Mouse (Mus musculus) small intestine, adult 2 months (tissue): ENCODE results near the gene Cryzl2. TPM values are rescaled to one million over a fixed set of nuclear protein-coding genes. Genes with fewer than 3 reads are reported as not detected.
A peak's percentile ranks its signal among the peaks of the same experiment; 100 is the strongest.

Experiments
- H3K27ac ChIP-seq: fragments of 200-500 bp; 2 replicates; pipeline ENCODE4 v1.5.1; 2012; ENCODE audit warnings: low read depth, low read length, control low read depth, inconsistent platforms; ENCODE audit not compliant: insufficient read depth
- H3K27me3 ChIP-seq: fragments of 200-500 bp; 2 replicates; pipeline ENCODE4 v1.6.1; 2012; ENCODE audit warnings: mild to moderate bottlenecking, moderate library complexity, low read length, inconsistent platforms; ENCODE audit not compliant: control insufficient read depth, insufficient read depth
- H3K36me3 ChIP-seq: fragments of 200-500 bp; 2 replicates; pipeline ENCODE4 v1.6.1; 2012; ENCODE audit warnings: mild to moderate bottlenecking, low read length, control low read depth, inconsistent platforms; ENCODE audit not compliant: control insufficient read depth, insufficient read depth
- H3K4me1 ChIP-seq: fragments of 200-500 bp; 2 replicates; pipeline ENCODE4 v1.6.1; 2012; ENCODE audit warnings: low read length, inconsistent platforms, mixed read lengths; ENCODE audit not compliant: control insufficient read depth, insufficient read depth, insufficient read length
- H3K4me3 ChIP-seq: fragments of 200-500 bp; 2 replicates; pipeline ENCODE4 v1.5.1; 2012; ENCODE audit warnings: low read depth, mild to moderate bottlenecking, control low read depth, inconsistent platforms, low read length, moderate library complexity
- CTCF ChIP-seq: fragments of 200-500 bp; IDR thresholded peaks from 2 replicates; pipeline ENCODE4 v1.5.1; 2012; ENCODE audit warnings: low read depth, mild to moderate bottlenecking, control low read depth, inconsistent platforms, low read length, moderate library complexity, mixed read lengths; ENCODE audit not compliant: insufficient replicate concordance, insufficient read length; ENCODE audit errors: extremely low read depth
- POLR2A ChIP-seq: fragments of 200-500 bp; IDR thresholded peaks from 2 replicates; pipeline ENCODE4 v1.6.1; 2012; ENCODE audit warnings: low read depth, mild to moderate bottlenecking, control low read depth, inconsistent platforms, low read length, moderate library complexity
- whole genome bisulfite sequencing: fragments of 180-500 bp; shearing (Covaris S2); methylation state at CpG from one replicate; pipeline ENCODE4 v1.1.7; 2018; 5-methylcytosine and 5-hydroxymethylcytosine counted together
- polyA plus RNA-seq: library from polyadenylated mRNA; depleted of rRNA; stranded (reverse); fragments of >200 nt; gene quantifications from 2 replicates; pipeline ENCODE4 v1.2.3, GENCODE M21; 2012

Gene Cryzl2
- polyA plus RNA-seq, 1 experiment: 2.4 TPM

DNA sequence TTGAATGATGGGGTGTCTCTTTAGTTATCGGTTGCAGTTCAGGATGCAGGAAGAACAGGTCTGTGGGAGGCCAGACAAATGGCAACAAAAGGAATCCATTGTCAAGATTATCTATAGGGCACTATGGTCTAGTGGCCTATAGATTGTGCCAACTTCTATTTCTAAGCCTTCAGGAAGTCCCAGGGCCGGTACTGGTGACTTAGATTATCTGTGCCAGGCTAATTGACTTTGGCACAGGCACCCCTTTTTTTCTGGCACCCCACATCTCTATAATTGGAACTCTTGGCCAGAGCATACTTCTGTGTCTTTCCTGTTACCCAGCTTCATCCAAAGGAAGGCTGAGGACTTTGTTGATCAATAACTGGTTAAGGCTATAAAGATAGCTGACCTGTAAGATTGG is 61.0 kb downstream of the Cryzl2 start:
- H3K27ac ChIP-seq: peak overlapping the region; percentile 31; the same call in 1 of the 2 replicates
- WGBS: 22% methylated on average over 2 of the region's 2 CpGs
- H3K4me1 ChIP-seq: peaks cover 7% of the 10 kb centered on the region; the same call in 1 of the 2 replicates
- H3K27me3 ChIP-seq: no peaks in the 10 kb centered on the region
- TF ChIP-seq POLR2A (no peak), CTCF (no peak)
- no peaks in the 10 kb centered on the region for H3K36me3 ChIP-seq
- H3K4me3 ChIP-seq: no peak overlapping the region

GRCm38 (mm10) chr1:157522322-157522721 is 63.9 kb downstream of the Cryzl2 start:
- Histone ChIP-seq H3K27me3 (no peaks in the 10 kb centered on the region), H3K27ac (no peak overlapping the region), H3K36me3 (no peaks in the 10 kb centered on the region), H3K4me1 (peaks cover 14% of the 10 kb centered on the region), H3K4me3 (no peak overlapping the region)
- TF ChIP-seq CTCF: no peak
- no peak for TF ChIP-seq POLR2A
- WGBS: 97% methylated on average over 5 of the region's 5 CpGs

GRCm38 (mm10) chr1:157524775-157525174 is 66.4 kb downstream of the Cryzl2 start:
- TF ChIP-seq CTCF: no peak
- TF ChIP-seq POLR2A: no peak

DNA sequence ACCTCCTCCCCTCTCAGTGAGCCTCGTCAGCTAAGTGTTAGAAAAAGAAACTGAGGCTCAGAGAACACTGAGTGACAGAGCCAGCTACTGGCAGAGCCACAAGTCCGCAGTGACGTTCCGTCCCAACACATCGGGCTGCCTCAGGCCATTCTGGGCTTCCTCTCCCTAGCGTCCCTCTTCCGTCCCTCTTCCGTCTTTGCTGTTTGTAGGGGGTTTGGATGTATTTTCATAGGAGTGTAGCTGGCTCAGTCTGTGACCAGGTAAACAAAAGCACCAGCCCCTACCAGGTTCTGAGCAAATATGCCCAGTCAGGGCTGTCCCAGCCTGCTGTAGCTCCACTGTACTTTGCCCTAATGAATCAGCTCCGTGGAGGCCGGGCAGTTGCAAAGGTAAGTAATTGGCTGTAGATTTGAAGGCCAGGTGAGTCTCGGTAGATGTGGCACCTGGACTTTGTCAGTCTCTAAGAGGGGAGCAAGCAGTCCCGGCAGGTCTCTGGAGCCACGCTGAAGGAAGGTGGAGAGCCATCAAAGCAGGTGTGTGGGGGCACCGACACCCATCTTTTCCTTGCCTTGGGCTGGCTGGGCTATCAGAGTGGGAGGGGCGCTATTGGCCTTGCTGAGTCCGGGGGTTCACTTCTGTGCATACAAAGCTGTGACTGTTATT is 67.4 kb downstream of the Cryzl2 start:
- Histone ChIP-seq H3K4me1 (peaks cover 9% of the 10 kb centered on the region), H3K4me3 (peak overlapping the region; percentile 69), H3K36me3 (peaks cover 13% of the 10 kb centered on the region), H3K27ac (peak overlapping the region; percentile 96), H3K27me3 (no peaks in the 10 kb centered on the region)
- no peak for TF ChIP-seq CTCF
- TF ChIP-seq POLR2A: peak; percentile 86
- WGBS: 33% methylated on average over 16 of the region's 16 CpGs

More at GRCm38 (mm10) chr1:157524775-157525174, 66.4 kb downstream of the Cryzl2 start:
- Histone ChIP-seq H3K4me1 (peaks cover 9% of the 10 kb centered on the region), H3K4me3 (no peak overlapping the region), H3K27me3 (no peaks in the 10 kb centered on the region), H3K36me3 (peaks cover 5% of the 10 kb centered on the region), H3K27ac (no peak overlapping the region)
- WGBS: 26% methylated on average over 7 of the region's 7 CpGs

DNA sequence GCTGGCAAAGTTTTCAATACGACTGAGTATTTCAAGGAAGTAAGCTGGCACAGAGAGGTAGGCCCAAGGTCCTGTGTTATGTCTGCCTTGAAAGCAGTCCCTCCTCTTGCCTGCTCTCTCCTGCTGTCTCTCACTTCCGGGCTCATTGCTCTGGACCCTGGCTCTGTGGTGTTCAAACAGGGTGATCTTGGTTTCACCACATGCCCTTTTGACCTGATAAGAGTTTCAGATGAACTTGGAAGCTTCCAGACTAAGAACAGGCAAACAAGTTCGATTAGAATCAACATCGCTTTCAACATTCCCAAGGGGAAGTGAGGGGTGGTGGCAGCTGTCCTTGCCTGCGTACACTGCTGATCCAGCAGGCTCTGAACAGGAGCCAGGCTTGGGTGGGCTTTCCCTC is 68.2 kb downstream of the Cryzl2 start:
- Histone ChIP-seq H3K27me3 (no peaks in the 10 kb centered on the region), H3K36me3 (peaks cover 16% of the 10 kb centered on the region), H3K4me1 (peaks cover 9% of the 10 kb centered on the region), H3K27ac (peak overlapping the region; percentile 96), H3K4me3 (peak overlapping the region; percentile 64)
- peak; percentile 29; the same call in 1 of the 2 replicates for TF ChIP-seq POLR2A
- TF ChIP-seq CTCF: no peak
- WGBS: 10% methylated on average over 5 of the region's 5 CpGs

DNA sequence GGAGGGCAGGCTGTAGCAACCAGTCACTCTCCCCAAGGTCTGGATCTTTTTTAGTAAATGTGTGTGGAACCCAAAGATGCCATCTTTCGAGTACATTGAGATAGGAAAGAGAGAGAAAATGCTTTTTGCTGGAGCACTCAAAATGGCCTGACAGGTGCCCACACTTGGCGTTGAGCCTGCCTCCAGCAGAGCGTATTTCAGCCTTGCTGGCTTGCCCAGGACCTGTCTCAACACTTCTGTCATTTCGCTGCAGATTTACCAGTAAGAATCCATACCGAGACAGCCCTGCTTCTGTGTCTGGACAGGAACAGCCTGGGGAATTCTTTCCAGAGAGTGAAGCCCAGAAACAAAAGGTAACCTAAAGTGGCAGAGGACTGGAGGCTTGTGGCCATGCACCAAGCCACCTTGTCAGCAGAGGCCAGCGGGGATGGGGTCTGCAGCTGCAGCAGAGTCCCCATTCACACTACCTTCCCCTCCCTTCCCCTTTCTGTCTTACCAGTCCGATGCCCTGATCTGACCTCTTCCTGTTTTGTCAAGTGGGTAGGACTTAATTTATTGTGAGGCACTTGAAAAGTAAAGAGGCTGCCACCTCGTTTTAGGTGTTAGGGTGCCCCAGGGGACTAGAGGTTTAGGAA is 74.6 kb downstream of the Cryzl2 start:
- TF ChIP-seq CTCF: no peak
- no peak for TF ChIP-seq POLR2A
- no peak overlapping the region for H3K4me3 ChIP-seq
- H3K4me1 ChIP-seq: no peaks in the 10 kb centered on the region; the same call in 1 of the 2 replicates
- WGBS: 74% methylated on average over 8 of the region's 8 CpGs
- H3K36me3 ChIP-seq: peaks cover 46% of the 10 kb centered on the region
- H3K27ac ChIP-seq: no peak overlapping the region
- H3K27me3 ChIP-seq: no peaks in the 10 kb centered on the region

DNA sequence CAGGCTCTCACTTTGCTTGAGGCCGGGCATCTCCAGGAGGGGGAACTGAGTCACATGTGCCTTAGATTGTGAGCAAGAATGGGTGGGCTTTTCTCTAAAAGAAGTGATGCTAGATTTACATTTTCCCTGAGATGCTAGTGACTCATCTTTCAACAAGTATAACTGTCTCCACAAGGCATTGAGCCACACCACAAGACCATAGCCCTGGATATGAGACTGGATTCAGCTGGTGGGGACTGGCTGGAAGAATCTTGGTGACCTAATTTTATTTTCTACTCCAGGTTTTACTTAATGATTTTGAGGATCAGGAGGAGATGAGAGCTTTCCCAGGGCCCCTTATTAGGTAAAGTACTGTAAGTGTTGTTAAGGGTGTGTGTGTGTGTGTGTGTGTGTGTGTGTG is 77.2 kb downstream of the Cryzl2 start:
- 89% methylated on average over 1 of the region's 1 CpGs for WGBS
- TF ChIP-seq POLR2A (no peak), CTCF (no peak)
- H3K36me3 ChIP-seq: peaks cover 41% of the 10 kb centered on the region

DNA sequence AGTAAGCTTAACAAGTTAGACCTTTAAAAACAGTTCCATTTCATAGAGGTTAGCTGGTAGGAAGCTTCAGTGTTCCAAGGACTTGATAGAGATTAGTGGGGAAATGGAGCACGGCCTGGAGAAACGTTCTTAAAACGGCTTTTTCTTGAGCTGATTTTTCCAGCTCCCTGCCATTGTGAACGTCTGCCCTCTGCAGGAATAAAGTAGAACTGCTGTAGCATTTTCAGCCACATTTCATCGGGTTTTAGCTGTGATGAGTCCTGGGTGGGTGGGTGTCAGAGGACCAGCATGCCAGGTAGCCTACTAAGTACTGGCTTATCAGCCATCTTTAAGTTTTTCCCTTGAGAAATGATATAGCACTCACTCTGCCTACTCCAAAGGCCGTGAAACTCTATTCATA is 78.1 kb downstream of the Cryzl2 start:
- no peaks in the 10 kb centered on the region for H3K27me3 ChIP-seq
- H3K27ac ChIP-seq: no peak overlapping the region
- TF ChIP-seq CTCF (peak; percentile 47; the same call in 1 of the 2 replicates), POLR2A (no peak)
- WGBS: 14% methylated on average over 6 of the region's 6 CpGs
- no peaks in the 10 kb centered on the region for H3K4me1 ChIP-seq
- no peak overlapping the region for H3K4me3 ChIP-seq
- H3K36me3 ChIP-seq: peaks cover 41% of the 10 kb centered on the region

More for the DNA sequence above, 77.2 kb downstream of the Cryzl2 start:
- Histone ChIP-seq H3K4me1 (no peaks in the 10 kb centered on the region), H3K4me3 (no peak overlapping the region), H3K27ac (no peak overlapping the region), H3K27me3 (no peaks in the 10 kb centered on the region)
